Mouse (Mus musculus) megakaryocyte, embryonic 14.5 days (primary cell): ENCODE results near the gene Jmjd1c.

Source experiments
- FLI1 ChIP-seq: IDR thresholded peaks from 2 replicates; pipeline ENCODE4 v1.6.1; 2012; ENCODE audit warnings: low read length, inconsistent platforms, mixed read lengths
- GATA1 ChIP-seq: IDR thresholded peaks from 3 replicates; pipeline ENCODE4 v1.6.1; 2012; ENCODE audit warnings: mixed read lengths, low read length, inconsistent platforms, borderline replicate concordance

- TF ChIP-seq GATA1 (no peak), FLI1 (no peak)
Observed at GRCm38 (mm10) chr10:67184441-67185070, 88.6 kb downstream of the Jmjd1c start.
